Mouse (Mus musculus) frontal cortex, adult (tissue): ENCODE measurements around the gene Hist1h2bb.

Experiments
- ATAC-seq: cut with Nextera tagmentation; 2 replicates; pipeline ENCODE4 v1.9.2; 2017; ENCODE audit warnings: mild to moderate bottlenecking, moderate library complexity, mixed read lengths; ENCODE audit not compliant: low TSS enrichment

The Hist1h2bb gene

GRCm38 (mm10) chr13:23728472-23729191 lies 17.9 kb upstream of the Hist1h2bb start:
- ATAC-seq, result no peak

GRCm38 (mm10) chr13:23729192-23729525 lies 17.4 kb upstream of the Hist1h2bb start:
- ATAC-seq, result no peak

GRCm38 (mm10) chr13:23729706-23730105 lies 16.8 kb upstream of the Hist1h2bb start:
- ATAC-seq, result no peak

GRCm38 (mm10) chr13:23730479-23730878 lies 16.1 kb upstream of the Hist1h2bb start:
- no peak for ATAC-seq

- peak; percentile 77 for ATAC-seq
Measured at GRCm38 (mm10) chr13:23732156-23732804, 14.3 kb upstream of the Hist1h2bb start.

DNA sequence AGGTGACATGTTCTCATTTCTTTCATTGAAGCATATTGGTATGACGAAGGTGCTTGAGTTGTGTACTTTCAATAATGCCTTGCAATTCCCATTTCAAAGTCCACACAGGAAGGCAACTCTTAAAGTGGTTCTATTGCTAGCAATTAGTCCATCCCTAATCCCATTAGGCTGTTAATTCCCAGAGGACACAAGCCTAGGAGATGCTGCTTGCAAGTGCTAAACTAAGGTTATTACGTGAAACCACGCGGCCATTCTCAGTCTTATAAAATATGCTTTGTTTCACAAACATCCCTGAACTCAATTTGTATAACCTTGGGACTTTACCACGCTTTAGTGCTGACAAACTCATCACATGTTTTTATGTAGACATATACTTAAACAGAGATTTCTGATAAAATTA lies 9.4 kb upstream of the Hist1h2bb start:
- ATAC-seq, result no peak

DNA sequence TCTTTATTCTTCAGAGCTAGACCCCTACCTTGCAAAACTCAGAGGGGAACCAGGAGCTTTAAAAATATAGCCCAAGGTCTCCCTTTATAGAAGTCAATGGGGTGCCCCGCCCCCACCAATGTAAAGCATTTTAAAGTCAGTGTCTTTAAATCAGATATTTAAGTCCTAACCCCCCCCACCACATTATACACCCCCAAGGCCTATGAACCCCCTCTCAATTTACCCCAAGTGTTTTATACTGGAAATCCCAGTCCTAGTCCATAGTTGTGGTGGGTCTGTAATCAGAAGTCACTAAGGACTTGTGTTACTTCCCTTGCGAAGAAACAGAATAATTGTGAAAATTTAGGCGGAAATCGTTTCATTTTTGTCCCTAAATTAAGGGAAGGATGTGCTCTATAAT lies 8.5 kb upstream of the Hist1h2bb start:
- ATAC-seq, result no peak

DNA sequence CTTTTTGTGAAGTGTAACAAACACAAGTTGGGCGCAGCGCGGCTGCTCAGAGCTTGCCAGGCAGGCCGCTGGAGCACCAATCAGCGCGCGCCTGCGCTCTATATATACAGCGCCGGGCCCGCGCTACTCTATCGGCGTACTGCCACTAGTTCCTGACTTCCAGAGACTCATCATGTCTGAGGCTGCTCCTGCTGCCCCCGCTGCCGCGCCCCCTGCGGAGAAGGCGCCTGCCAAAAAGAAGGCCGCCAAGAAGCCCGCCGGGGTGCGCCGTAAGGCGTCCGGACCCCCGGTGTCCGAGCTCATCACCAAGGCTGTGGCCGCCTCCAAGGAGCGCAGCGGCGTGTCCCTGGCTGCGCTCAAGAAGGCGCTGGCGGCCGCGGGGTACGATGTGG lies 7.9 kb upstream of the Hist1h2bb start, which contains the start of gene Hist1h1c:
Gene Hist1h1c (plus strand): TSS at position 132 of the 392 bp plus-strand sequence.
- ATAC-seq, result peak; percentile 88

DNA sequence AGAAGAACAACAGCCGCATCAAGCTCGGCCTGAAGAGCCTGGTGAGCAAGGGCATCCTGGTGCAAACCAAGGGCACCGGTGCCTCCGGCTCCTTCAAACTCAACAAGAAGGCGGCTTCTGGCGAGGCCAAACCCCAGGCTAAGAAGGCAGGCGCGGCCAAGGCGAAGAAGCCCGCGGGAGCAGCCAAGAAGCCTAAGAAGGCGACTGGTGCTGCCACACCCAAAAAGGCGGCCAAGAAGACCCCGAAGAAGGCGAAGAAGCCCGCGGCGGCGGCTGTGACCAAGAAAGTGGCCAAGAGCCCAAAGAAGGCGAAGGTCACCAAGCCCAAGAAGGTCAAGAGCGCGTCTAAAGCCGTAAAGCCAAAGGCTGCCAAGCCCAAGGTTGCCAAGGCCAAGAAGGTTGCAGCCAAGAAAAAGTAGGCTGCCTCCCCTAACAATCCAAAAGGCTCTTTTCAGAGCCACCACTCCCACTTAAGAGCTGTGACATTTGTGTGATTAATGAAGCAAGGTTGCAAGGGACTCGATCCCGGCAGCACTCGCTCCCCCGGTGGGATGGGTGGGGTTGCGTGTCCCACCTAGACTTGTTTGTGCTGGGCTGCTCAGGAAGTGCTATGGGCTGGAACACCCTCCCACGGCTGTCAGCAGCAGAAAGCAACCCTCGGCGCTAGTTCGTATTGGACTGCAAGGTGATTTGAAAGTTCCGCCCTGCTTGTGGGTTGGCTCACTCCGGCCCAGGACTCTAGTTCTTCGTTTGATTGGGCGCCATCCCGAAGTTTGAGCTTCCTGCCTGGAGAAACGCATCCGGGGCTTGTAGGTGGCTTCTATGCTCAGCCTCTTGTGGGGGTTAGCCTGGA lies 7.2 kb upstream of the Hist1h2bb start:
- ATAC-seq, result peak; percentile 92

- peak; percentile 24 for ATAC-seq
Measured at GRCm38 (mm10) chr13:23739922-23740252, 6.6 kb upstream of the Hist1h2bb start.

DNA sequence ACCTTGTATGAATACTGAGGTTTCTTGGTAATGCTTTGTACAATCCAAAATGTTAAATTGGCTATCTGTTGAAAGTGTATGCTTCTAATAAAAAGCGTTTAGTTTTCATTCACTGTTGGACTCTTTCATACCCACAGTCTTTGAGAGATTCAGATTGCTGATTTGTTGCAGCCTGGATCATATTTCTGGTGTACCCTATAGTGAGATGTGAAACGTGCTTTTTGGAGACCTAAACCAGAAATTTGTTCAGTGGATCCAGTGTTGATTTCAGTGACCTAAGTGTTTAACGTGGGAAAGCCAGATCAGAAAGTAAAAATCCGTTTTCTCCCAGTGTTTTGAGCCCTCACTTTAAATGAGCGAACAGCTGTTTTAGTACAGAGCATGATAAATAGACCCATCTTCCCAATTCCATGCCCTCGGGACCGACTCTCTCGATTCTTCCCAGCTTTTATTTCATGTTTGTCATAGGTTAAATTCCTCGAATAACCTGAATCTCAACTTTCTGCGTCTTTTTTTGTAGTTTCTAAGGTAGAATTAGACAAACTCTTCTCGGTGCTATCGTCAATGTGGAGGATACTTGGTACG lies 6.2 kb upstream of the Hist1h2bb start:
- no peak for ATAC-seq

GRCm38 (mm10) chr13:23740910-23741309 lies 5.6 kb upstream of the Hist1h2bb start:
- no peak for ATAC-seq

- no peak for ATAC-seq
Measured at GRCm38 (mm10) chr13:23742007-23742406, 4.5 kb upstream of the Hist1h2bb start.

- no peak for ATAC-seq
Measured at GRCm38 (mm10) chr13:23743215-23743614, 3.3 kb upstream of the Hist1h2bb start.

DNA sequence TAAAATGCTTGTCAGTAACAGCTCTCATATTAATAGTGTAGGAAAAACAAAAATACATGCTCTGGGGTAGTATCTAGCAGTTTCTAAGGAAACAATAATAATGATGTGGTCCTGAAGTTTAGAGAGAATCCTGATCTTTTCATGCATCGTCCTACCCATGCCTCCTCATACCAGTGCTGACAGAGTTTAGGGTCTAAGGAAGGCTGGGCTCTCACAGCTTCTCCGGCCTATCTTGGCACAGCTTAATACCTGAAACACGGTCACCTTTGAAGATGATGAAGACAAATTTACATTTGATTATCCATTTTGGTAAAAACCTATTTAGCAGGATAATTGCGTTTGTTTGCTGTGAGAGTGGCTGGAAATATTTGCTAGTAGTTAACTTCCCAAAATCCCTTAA lies 2.6 kb upstream of the Hist1h2bb start:
- no peak for ATAC-seq

DNA sequence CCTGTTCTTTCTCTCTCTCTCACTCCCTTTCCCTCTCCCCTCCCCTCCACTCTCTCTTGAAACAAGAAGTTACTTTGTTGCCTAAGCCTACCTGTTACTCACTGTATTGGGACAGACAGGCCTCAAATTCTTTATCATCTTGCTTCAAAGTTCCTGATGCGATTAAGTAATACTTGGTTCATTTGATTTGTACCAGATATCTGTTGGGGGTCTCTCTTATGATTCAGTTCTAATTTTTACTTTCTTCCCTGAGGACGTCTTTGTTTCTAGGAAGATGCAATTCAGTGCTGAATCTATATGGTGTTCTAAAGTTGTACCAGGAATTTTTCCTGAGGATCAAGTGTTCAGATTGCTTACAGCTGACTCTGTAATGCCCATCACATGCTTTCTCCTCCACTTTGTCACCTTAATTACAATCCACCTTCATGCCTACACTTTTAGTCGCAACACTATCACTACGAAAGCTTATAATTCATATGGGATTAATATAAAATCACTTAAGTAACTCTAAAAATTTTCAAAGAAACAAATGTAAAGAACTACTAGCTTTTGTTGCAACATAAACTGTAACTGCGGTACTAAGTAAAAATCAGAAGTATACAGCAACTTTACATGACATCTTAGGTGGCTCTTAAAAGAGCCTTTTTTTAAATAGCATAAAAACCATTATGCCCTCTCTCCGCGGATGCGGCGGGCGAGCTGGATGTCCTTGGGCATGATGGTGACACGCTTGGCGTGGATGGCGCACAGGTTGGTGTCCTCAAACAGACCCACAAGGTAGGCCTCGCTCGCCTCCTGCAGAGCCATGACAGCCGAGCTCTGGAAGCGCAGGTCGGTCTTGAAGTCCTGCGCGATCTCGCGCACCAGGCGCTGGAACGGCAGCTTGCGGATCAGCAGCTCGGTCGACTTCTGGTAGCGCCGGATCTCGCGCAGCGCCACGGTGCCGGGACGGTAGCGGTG lies 1.8 kb upstream of the Hist1h2bb start:
- ATAC-seq, result no peak

DNA sequence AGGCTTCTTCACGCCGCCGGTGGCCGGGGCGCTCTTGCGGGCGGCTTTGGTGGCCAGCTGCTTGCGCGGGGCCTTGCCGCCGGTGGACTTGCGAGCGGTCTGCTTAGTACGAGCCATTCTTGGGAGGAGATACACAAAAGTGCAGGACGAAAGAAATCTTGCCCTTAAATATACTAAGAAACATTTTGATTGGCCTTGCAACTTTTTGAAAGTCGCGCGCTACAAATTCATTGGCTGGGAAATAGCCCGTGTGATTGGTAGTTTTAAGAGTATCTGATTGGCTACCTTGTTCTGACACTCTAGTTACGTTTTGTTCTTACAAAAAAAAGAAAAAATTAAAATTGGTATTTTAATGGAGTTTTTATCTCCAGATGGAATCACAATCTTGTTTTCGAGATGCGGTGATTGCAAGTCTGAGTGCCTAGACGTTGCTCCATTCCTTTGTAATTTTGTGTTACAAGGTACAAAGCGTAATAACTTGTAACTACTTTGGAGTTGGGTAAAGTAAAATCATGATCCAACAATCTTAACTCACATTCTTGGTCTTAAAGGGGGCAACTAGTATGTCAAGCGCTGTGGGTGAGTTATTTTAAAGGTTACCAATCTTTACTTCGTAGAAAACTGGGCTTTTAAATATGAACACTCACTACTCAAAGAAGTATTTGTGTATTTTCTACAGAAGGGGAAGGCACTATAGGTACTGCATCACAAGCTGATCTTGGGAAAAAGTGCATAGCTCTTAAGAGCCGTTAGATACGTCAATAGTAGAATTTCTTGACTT lies 963 bp upstream of the Hist1h2bb start, which contains the start of gene Hist1h3c:
Gene Hist1h3c (minus strand): TSS at position 222 of the 781 bp plus-strand sequence.
- ATAC-seq, result peak; percentile 71

- ATAC-seq, result no peak
Measured at GRCm38 (mm10) chr13:23747081-23747891, 752 bp downstream of the Hist1h2bb start.

DNA sequence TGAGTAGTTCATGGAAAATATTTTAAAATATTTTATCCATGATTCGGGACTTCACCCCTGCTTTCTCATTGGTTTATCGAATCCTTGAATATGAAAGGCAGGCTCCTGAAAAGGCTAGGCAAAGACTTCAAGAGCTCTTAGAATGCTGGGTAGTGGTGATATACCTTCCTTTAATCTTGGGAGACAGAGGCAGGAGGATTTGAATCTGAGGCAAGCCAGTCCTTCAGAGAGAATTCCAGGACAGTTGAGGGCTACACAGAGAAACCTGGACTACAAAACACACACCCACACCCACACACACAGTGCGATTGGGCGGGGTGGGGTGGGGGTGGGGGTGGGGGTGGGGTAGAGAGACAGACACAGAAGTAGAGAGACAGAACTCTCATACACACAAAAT lies 1.4 kb downstream of the Hist1h2bb start:
- no peak for ATAC-seq
